Mouse (Mus musculus) heart, adult 2 months (tissue): ENCODE measurements at regions not wholly inside any gene's neighbourhood (a gene's known extent, or its start where the extent isn't known, plus 50 kb on each side); places are given as distances from the start of the nearest gene placed in this dataset.

Experiments
- DNase-seq, 2 experiments: peaks; one replicate each; pipeline ENCODE4 v3.0.0; 2021
- H3K27ac ChIP-seq: fragments of 200-600 bp; 2 replicates; pipeline ENCODE4 v1.8.1; 2022
- H3K27me3 ChIP-seq: fragments of 200-500 bp; 2 replicates; pipeline ENCODE4 v1.6.1; 2012; ENCODE audit warnings: mild to moderate bottlenecking, low read length, inconsistent platforms, mixed read lengths; ENCODE audit not compliant: control insufficient read depth, insufficient read depth
- H3K36me3 ChIP-seq: fragments of 200-500 bp; 2 replicates; pipeline ENCODE4 v1.6.1; 2012; ENCODE audit warnings: low read length, inconsistent platforms; ENCODE audit not compliant: control insufficient read depth, insufficient read depth
- H3K4me1 ChIP-seq: fragments of 200-500 bp; 2 replicates; pipeline ENCODE4 v1.6.1; 2011; ENCODE audit warnings: low read length; ENCODE audit not compliant: control insufficient read depth, insufficient read depth
- H3K4me3 ChIP-seq: fragments of 200-600 bp; 2 replicates; pipeline ENCODE4 v1.8.1; 2022
- H3K79me2 ChIP-seq: fragments of 200-500 bp; replicated peaks from 2 replicates; pipeline ENCODE4 v1.6.1; 2012; ENCODE audit warnings: mild to moderate bottlenecking, inconsistent platforms, low read length, moderate library complexity, mixed read lengths; ENCODE audit not compliant: control insufficient read depth, insufficient read depth
- H3K9ac ChIP-seq: fragments of 200-500 bp; 2 replicates; pipeline ENCODE4 v1.6.1; 2012; ENCODE audit warnings: low read depth, mild to moderate bottlenecking, control low read depth, inconsistent platforms, low read length, mixed read lengths
- CTCF ChIP-seq: fragments of 200-600 bp; IDR thresholded peaks from 2 replicates; pipeline ENCODE4 v1.8.1; 2022; ENCODE audit warnings: antibody characterized with exemption, mild to moderate bottlenecking, moderate library complexity
- EP300 ChIP-seq: fragments of 200-500 bp; IDR thresholded peaks from 2 replicates; pipeline ENCODE4 v1.6.1; 2011; ENCODE audit warnings: low read depth, low read length, control low read depth; ENCODE audit not compliant: insufficient read depth
- POLR2A ChIP-seq: fragments of 200-500 bp; IDR thresholded peaks from 2 replicates; pipeline ENCODE4 v1.6.1; 2011; ENCODE audit warnings: mild to moderate bottlenecking, low read depth, low read length, control low read depth; ENCODE audit not compliant: insufficient read depth
- WGBS: fragments of 180-500 bp; shearing (Covaris S2); methylation state at CpG from one replicate; pipeline ENCODE4 v1.1.7; 2018; 5-methylcytosine and 5-hydroxymethylcytosine counted together
- intact Hi-C: fragments of 180-260 bp; cut with DNase I; formaldehyde crosslinking; loops from one replicate; pipeline ENCODE4 v1.15.1; 2025

- TF ChIP-seq EP300 (no peak), CTCF (no peak), POLR2A (no peak)
- no peak overlapping the region for H3K9ac ChIP-seq
- H3K36me3 ChIP-seq = no peaks in the 10 kb centered on the region
- H3K79me2 ChIP-seq = no peaks in the 10 kb centered on the region
- 52% methylated on average over 3 of the region's 3 CpGs for WGBS
- no peak for DNase-seq
- H3K4me1 ChIP-seq = no peaks in the 10 kb centered on the region
- H3K27ac ChIP-seq = no peak overlapping the region
- no peaks in the 10 kb centered on the region for H3K27me3 ChIP-seq
- H3K4me3 ChIP-seq = no peak overlapping the region
- intact Hi-C loops = no loop called here
Measured at GRCm38 (mm10) chr8:96586129-96586528, 697.8 kb upstream of the Got2 start.

GRCm38 (mm10) chr8:96552512-96552911, 664.2 kb upstream of the Got2 start:
- Histone ChIP-seq H3K36me3 (no peaks in the 10 kb centered on the region), H3K79me2 (no peaks in the 10 kb centered on the region), H3K27ac (no peak overlapping the region), H3K9ac (no peak overlapping the region), H3K4me1 (no peaks in the 10 kb centered on the region), H3K27me3 (no peaks in the 10 kb centered on the region), H3K4me3 (no peak overlapping the region)
- 63% methylated on average over 10 of the region's 10 CpGs for WGBS
- TF ChIP-seq EP300 (no peak), POLR2A (no peak), CTCF (no peak)
- no peak for DNase-seq
- intact Hi-C loops = no loop called here

- intact Hi-C loops = no loop called here
- Histone ChIP-seq H3K36me3 (no peaks in the 10 kb centered on the region), H3K27ac (no peak overlapping the region), H3K9ac (no peak overlapping the region), H3K4me1 (no peaks in the 10 kb centered on the region), H3K4me3 (no peak overlapping the region), H3K27me3 (no peaks in the 10 kb centered on the region), H3K79me2 (no peaks in the 10 kb centered on the region)
- TF ChIP-seq EP300 = no peak
- peak; percentile 42 for TF ChIP-seq CTCF
- no peak for DNase-seq
- 89% methylated on average over 2 of the region's 2 CpGs for WGBS
Measured at GRCm38 (mm10) chr8:96550408-96550807, 662.1 kb upstream of the Got2 start.

- no peak for TF ChIP-seq POLR2A
- no peak for TF ChIP-seq CTCF
- no peak for TF ChIP-seq EP300
- no peak for DNase-seq
- no peak overlapping the region for H3K9ac ChIP-seq
- no peaks in the 10 kb centered on the region for H3K27me3 ChIP-seq
- WGBS = 41% methylated on average over 4 of the region's 4 CpGs
- intact Hi-C loops = no loop called here
- no peaks in the 10 kb centered on the region for H3K36me3 ChIP-seq
- no peaks in the 10 kb centered on the region for H3K79me2 ChIP-seq
- no peak overlapping the region for H3K4me3 ChIP-seq
- no peaks in the 10 kb centered on the region for H3K4me1 ChIP-seq
- no peak overlapping the region for H3K27ac ChIP-seq
Measured at GRCm38 (mm10) chr8:96548663-96549062, 660.3 kb upstream of the Got2 start.

GRCm38 (mm10) chr8:96548187-96548586, 659.8 kb upstream of the Got2 start:
- Histone ChIP-seq H3K79me2 (no peaks in the 10 kb centered on the region), H3K4me1 (no peaks in the 10 kb centered on the region), H3K36me3 (no peaks in the 10 kb centered on the region), H3K9ac (no peak overlapping the region), H3K27ac (no peak overlapping the region), H3K4me3 (no peak overlapping the region), H3K27me3 (no peaks in the 10 kb centered on the region)
- intact Hi-C loops = no loop called here
- no peak for DNase-seq
- TF ChIP-seq CTCF = no peak
- no peak for TF ChIP-seq EP300

- no peak for DNase-seq
- Histone ChIP-seq H3K79me2 (no peaks in the 10 kb centered on the region), H3K9ac (no peak overlapping the region), H3K4me3 (no peak overlapping the region), H3K27ac (no peak overlapping the region), H3K27me3 (no peaks in the 10 kb centered on the region), H3K4me1 (no peaks in the 10 kb centered on the region), H3K36me3 (no peaks in the 10 kb centered on the region)
- TF ChIP-seq POLR2A = no peak
- TF ChIP-seq EP300 = no peak
- no peak for TF ChIP-seq CTCF
- 91% methylated on average over 3 of the region's 3 CpGs for WGBS
- intact Hi-C loops = no loop called here
Measured at GRCm38 (mm10) chr8:96542215-96542614, 653.9 kb upstream of the Got2 start.
